Mouse (Mus musculus) hindbrain, embryonic 12.5 days (tissue): Measurements from ENCODE around the gene Timm8b. TPM values are rescaled to one million over a fixed set of nuclear protein-coding genes. Genes with fewer than 3 reads are reported as not detected.
A peak's percentile ranks its signal among the peaks of the same experiment; 100 is the strongest.

Experiments used
- ATAC-seq: fragments of 200-750 bp; cut with Nextera tagmentation; 2 replicates; pipeline ENCODE4 v1.8.0; 2017; ENCODE audit warnings: moderate TSS enrichment; ENCODE audit not compliant: low FRiP score
- H3K27ac ChIP-seq: fragments of 300-500 bp; sonication (generic); 2 replicates; pipeline ENCODE4 v1.5.1; 2016; ENCODE audit warnings: mild to moderate bottlenecking
- H3K27me3 ChIP-seq: fragments of 300-500 bp; sonication (generic); 2 replicates; pipeline ENCODE4 v1.6.1; 2016; ENCODE audit warnings: mild to moderate bottlenecking
- H3K36me3 ChIP-seq: fragments of 300-500 bp; sonication (generic); 2 replicates; pipeline ENCODE4 v1.6.1; 2016; ENCODE audit warnings: mild to moderate bottlenecking
- H3K4me1 ChIP-seq: fragments of 300-500 bp; sonication (generic); 2 replicates; pipeline ENCODE4 v1.6.1; 2016
- H3K4me2 ChIP-seq: fragments of 300-500 bp; sonication (generic); replicated peaks from 2 replicates; pipeline ENCODE4 v1.6.1; 2016; ENCODE audit warnings: mild to moderate bottlenecking
- H3K4me3 ChIP-seq: fragments of 300-500 bp; sonication (generic); 2 replicates; pipeline ENCODE4 v1.5.1; 2016; ENCODE audit warnings: mild to moderate bottlenecking
- H3K9ac ChIP-seq: fragments of 300-500 bp; sonication (generic); 2 replicates; pipeline ENCODE4 v1.6.1; 2016; ENCODE audit warnings: mild to moderate bottlenecking, moderate library complexity
- H3K9me3 ChIP-seq: fragments of 300-500 bp; sonication (generic); replicated peaks from 2 replicates; pipeline ENCODE4 v1.6.1; 2016; ENCODE audit warnings: mild to moderate bottlenecking
- WGBS: fragments of 180-500 bp; shearing (Covaris S2); methylation state at CpG from one replicate; pipeline ENCODE4 v1.1.7; 2016; 5-methylcytosine and 5-hydroxymethylcytosine counted together
- polyA plus RNA-seq: library from polyadenylated mRNA; unstranded; fragments of >200 nt; fragmentation: Nextera tagmentation; extraction: Ambion mirVana; gene quantifications from 2 replicates; pipeline ENCODE4 v1.2.1, GENCODE M21; 2016

Timm8b gene
- polyA plus RNA-seq, 1 experiment from 2014 or later, result 325 TPM

DNA sequence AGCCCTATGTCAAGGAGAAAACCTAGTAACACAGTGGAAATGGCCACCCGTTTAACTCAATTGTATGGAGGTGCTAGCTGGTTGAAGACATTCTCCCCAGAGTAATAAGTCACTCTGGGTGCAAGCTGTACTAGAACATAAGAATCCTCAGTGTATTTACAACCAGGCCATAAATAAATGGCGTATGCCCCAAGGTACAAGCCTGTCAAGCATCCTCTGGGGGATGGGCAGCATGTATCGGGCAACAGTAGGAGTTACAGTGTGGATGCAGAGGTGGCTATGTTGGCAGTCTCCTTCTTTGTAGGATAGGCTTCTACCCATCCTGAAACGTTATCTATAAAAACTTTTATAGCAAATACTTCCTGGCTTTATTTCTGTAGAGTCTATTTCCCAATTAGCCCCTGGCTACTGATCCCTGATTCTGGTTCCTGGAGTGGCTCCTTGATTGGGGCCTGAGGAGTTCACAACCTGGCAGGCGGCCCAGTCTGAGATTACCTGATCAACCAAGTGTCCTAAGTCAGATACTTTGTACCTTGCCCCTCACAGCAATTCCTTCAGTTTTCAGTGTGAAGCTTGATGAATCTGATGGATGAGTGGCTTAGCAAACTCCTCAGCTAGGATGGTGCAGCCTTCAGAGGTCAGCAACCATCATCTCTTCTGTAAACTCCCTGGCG is 18.4 kb upstream of the Timm8b start:
- ATAC-seq, result no peak

DNA sequence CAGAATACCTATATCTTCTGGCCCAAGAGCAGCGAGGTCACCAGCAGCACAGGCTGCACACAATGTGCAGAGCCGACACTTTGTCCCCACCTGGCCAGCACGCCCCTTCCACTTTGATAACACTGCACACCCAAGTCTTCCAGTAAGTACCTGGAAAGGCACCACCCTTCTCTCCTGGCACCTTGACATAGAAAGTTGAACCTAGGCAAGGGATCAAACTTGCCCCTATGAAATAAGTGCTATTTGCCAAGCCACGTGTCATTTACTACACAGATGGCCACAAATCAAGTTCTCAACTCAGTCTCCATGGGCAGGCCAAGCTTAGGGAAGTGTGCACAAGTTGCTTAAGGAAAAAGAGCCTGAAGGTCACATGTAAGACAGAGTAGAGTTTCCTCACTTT is 16.8 kb upstream of the Timm8b start:
- H3K27ac ChIP-seq, result no peak overlapping the region
- no peaks in the 10 kb centered on the region for H3K9me3 ChIP-seq
- H3K4me3 ChIP-seq, result no peak overlapping the region
- 87% methylated on average over 4 of the region's 4 CpGs for WGBS
- no peak for ATAC-seq
- H3K9ac ChIP-seq, result no peak overlapping the region
- H3K4me2 ChIP-seq, result no peak overlapping the region
- H3K4me1 ChIP-seq, result no peaks in the 10 kb centered on the region
- no peaks in the 10 kb centered on the region for H3K27me3 ChIP-seq
- no peaks in the 10 kb centered on the region for H3K36me3 ChIP-seq

More for the DNA sequence above, 18.4 kb upstream of the Timm8b start:
- WGBS, result 89% methylated on average over 6 of the region's 6 CpGs
- Histone ChIP-seq H3K4me2 (no peak overlapping the region), H3K4me1 (no peaks in the 10 kb centered on the region), H3K9me3 (no peaks in the 10 kb centered on the region), H3K9ac (no peak overlapping the region), H3K27ac (no peak overlapping the region), H3K4me3 (no peak overlapping the region), H3K27me3 (no peaks in the 10 kb centered on the region), H3K36me3 (no peaks in the 10 kb centered on the region)

DNA sequence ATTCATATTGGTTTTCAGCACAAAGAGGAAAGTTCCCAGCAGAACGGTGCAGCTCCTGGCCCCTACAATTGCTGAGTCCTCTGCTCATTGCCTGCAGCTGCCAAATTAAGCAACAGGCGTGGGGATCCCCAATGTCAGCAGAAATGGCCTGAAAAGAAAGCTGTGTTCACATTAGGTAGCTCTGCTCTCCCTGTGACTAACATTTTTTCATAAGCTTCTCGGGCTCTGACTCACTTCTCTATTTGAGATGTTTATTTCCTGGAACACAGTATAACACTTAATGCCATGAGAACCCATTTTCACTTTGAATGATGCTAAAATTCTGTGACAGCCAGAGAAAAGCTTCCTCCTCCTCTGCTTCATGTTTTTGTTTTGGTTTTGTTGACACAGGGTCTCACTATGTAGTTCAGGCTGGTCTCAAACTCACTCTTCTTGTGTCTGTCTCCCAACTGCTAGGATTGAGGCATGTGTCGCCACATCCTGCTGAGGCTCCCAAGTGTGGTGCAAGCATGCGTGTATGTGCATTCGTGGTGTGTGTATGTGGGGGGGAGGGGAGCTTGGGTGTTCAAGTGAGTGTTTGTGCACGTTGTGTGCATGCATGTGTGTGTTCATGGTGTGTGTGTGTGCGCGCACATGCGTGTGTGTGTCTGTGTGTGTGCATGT is 12.7 kb upstream of the Timm8b start:
- 79% methylated on average over 10 of the region's 10 CpGs for WGBS
- Histone ChIP-seq H3K27me3 (no peaks in the 10 kb centered on the region), H3K4me3 (no peak overlapping the region), H3K4me2 (no peak overlapping the region), H3K36me3 (peaks cover 14% of the 10 kb centered on the region), H3K27ac (no peak overlapping the region), H3K9ac (no peak overlapping the region), H3K4me1 (no peaks in the 10 kb centered on the region), H3K9me3 (no peaks in the 10 kb centered on the region)
- ATAC-seq, result no peak

DNA sequence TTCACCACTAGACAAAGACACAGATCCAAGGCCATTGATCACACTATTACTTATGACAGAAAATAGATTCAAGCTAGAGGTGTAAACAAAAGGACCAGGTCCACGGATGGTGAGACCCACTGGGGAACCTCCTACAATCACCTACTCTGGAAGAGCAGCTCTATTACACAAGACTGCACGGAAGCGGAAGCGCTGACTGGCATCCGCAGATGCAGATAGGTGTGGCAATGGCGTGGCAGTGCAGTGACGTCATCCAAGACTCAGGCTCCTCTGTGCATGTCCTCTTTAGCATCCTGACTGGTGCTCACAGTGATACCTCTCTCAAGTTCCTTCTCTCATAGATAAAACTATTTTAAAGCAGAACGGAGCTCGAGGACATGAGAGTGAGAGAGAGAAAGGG is 10.8 kb upstream of the Timm8b start:
- H3K4me1 ChIP-seq, result no peaks in the 10 kb centered on the region
- ATAC-seq, result no peak
- H3K9me3 ChIP-seq, result no peaks in the 10 kb centered on the region
- H3K9ac ChIP-seq, result no peak overlapping the region
- 94% methylated on average over 9 of the region's 9 CpGs for WGBS
- no peak overlapping the region for H3K4me2 ChIP-seq
- H3K36me3 ChIP-seq, result peaks cover 30% of the 10 kb centered on the region
- H3K27ac ChIP-seq, result no peak overlapping the region
- no peak overlapping the region for H3K4me3 ChIP-seq
- no peaks in the 10 kb centered on the region for H3K27me3 ChIP-seq

DNA sequence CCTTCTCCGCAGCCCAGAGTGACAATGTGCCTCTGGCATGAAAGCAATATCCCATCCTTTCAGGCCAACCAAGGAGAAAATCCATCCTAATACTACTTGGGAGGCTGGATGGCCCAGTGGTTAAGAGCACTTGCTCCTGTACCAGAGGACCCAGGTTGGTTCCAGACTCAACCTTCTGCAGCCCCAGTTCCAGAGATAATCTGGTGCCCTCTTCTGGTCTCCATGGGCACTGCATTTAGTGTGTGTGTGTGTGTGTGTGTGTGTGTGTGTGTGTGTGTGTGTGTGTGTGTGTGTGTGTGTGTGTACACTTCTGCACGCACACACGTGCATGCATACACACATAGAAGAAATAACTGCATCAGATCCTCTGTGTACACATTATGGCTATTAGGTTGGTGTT is 10.2 kb upstream of the Timm8b start:
- 75% methylated on average over 3 of the region's 3 CpGs for WGBS
- H3K9ac ChIP-seq, result no peak overlapping the region

DNA sequence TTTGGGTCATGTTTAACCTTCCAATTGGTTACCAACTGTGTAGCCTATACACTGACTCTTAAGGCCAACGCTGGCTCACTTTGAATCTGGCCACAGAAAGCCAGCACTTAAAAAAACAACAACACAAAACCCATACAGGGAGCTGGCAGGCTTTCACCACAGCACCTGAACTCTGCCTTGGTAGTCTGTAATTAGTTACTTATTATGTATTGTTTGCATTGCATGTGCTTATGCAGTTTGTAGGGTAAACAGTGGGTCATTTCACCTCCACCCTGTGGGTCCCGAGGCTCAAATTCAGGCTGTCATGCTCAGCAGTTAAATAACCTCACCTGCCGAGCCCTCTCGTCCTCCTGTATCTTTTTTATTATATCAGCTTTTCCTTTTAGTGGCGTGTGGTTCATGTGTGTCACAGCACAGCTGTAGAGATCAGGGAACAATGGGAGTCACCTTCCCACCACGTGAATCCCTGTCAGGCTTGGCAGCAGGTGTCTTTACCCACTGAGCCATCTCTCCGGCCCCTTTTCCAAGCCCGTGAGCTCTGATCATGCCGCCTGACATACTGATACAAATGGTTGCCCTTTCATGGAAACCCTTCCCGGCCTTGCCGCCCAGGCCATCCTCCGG is 8.8 kb upstream of the Timm8b start:
- H3K9me3 ChIP-seq, result no peaks in the 10 kb centered on the region
- no peaks in the 10 kb centered on the region for H3K4me1 ChIP-seq
- H3K9ac ChIP-seq, result no peak overlapping the region
- no peak for ATAC-seq
- no peak overlapping the region for H3K27ac ChIP-seq
- H3K4me2 ChIP-seq, result no peak overlapping the region
- H3K36me3 ChIP-seq, result peaks cover 49% of the 10 kb centered on the region
- no peaks in the 10 kb centered on the region for H3K27me3 ChIP-seq
- WGBS, result 79% methylated on average over 12 of the region's 12 CpGs
- no peak overlapping the region for H3K4me3 ChIP-seq

More for the DNA sequence above, 10.2 kb upstream of the Timm8b start:
- H3K36me3 ChIP-seq, result peaks cover 36% of the 10 kb centered on the region
- no peaks in the 10 kb centered on the region for H3K27me3 ChIP-seq
- no peak overlapping the region for H3K4me3 ChIP-seq
- no peak overlapping the region for H3K27ac ChIP-seq
- H3K4me2 ChIP-seq, result no peak overlapping the region
- H3K9me3 ChIP-seq, result no peaks in the 10 kb centered on the region
- no peaks in the 10 kb centered on the region for H3K4me1 ChIP-seq
- ATAC-seq, result no peak

DNA sequence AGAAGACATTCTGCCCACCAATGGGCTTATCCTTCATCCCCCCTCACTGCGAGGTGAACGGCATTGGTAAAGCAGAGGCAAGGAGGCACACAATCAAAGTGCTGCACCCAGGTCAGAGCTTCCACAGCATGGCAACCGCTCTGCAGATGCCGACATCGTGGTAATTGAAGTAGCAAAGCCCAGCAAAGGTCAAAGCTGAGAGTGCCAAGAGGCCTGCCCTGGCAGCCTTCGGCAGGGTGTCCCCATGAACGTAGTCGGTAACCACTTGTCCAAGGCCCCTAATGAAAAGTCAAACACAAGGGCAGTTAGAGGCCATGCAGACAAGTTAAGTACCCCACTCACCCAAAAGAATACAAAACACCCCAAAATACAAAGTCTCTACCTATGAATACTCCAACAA is 6.7 kb upstream of the Timm8b start:
- H3K27ac ChIP-seq, result no peak overlapping the region
- no peaks in the 10 kb centered on the region for H3K9me3 ChIP-seq
- H3K27me3 ChIP-seq, result no peaks in the 10 kb centered on the region
- H3K36me3 ChIP-seq, result peaks cover 56% of the 10 kb centered on the region
- no peak for ATAC-seq
- WGBS, result 95% methylated on average over 8 of the region's 8 CpGs
- no peak overlapping the region for H3K4me3 ChIP-seq
- H3K9ac ChIP-seq, result no peak overlapping the region
- H3K4me1 ChIP-seq, result peaks cover 5% of the 10 kb centered on the region
- H3K4me2 ChIP-seq, result no peak overlapping the region

DNA sequence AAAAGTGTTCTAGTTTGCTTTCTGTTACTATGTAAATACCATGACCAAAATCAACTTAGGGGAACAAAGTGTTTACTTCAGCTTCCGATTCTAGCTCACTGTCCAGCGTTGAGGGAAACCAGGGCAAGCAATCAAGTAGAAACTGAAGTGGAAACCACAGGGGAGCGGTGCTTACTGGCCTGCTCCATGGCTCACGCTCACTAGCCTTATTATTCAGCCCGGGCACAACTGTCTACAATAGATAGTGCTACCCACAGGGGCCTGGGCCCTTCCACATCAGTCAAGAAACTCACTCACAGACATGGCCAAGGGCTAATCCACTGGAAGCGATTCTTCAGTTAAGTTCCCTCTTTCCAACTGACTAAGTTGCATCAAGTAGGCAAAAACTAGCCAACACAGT is 2.2 kb upstream of the Timm8b start:
- H3K9ac ChIP-seq, result no peak overlapping the region
- no peaks in the 10 kb centered on the region for H3K27me3 ChIP-seq
- H3K4me2 ChIP-seq, result no peak overlapping the region
- H3K27ac ChIP-seq, result no peak overlapping the region
- peaks cover 25% of the 10 kb centered on the region for H3K4me1 ChIP-seq
- peaks cover 43% of the 10 kb centered on the region for H3K36me3 ChIP-seq
- no peaks in the 10 kb centered on the region for H3K9me3 ChIP-seq
- WGBS, result 92% methylated on average over 6 of the region's 6 CpGs
- ATAC-seq, result no peak
- no peak overlapping the region for H3K4me3 ChIP-seq

DNA sequence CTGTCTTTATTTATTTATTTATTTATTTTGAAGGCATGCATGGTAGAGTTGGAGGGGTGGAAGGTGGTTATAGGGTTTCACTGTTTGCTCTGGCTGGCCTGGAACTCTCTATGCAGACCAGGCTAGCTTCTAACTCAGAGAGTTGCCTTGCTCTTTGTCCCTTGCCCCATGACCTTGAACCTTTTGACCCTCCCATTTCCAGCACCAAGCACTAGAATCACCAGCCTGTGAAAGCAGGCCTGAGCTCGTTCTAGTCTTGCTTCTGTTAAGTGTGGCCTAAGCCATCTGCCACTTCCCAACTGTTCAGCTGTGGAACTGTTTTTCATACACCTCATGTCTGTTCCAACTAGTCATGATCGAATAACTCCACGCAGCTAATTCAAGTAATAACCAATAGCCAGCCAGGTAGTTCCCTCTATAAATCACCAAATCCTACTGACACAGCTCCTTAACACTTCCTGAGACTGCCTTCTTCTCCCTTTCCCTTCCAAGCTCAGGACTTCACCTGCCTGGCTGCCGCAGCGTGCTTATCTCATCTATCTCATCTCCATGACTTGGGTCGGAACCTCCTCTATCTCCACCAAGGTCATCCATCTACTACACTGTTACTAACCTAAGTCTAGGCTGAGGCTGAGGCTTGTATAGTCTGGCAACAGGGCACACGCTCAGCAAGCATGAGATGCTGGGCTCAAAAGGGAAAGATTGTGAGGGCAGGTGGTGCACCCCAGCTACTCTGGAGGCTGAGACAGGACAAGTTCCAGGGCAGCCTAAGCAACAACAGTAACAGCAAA is 1.5 kb upstream of the Timm8b start:
- no peaks in the 10 kb centered on the region for H3K27me3 ChIP-seq
- H3K4me3 ChIP-seq, result peak overlapping the region; percentile 85
- H3K27ac ChIP-seq, result no peak overlapping the region
- H3K4me1 ChIP-seq, result peaks cover 25% of the 10 kb centered on the region
- 0 out of 2 replicates have a peak overlapping the region, but pooled peaks have one; percentile 13 for H3K9ac ChIP-seq
- no peak for ATAC-seq
- H3K9me3 ChIP-seq, result no peaks in the 10 kb centered on the region
- 91% methylated on average over 7 of the region's 7 CpGs for WGBS
- H3K36me3 ChIP-seq, result peaks cover 40% of the 10 kb centered on the region
- peak overlapping the region; percentile 91 for H3K4me2 ChIP-seq

DNA sequence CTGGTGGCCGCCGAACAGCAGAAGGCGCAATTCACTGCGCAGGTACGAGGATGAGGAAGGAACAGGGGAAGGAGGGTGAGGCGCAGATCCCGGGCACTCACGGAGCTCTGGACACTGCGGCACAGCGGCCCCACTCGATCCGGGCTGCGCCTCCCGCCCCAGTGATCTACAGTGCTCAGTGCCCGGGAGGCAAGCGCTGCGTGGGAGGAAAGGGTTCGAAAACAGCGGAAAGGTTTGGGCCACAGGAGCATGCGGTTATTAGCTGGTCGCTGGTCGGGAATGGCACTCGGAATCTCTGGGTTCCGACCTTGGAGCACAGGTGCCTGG is 251 bp downstream of the Timm8b start:
- H3K4me1 ChIP-seq, result peaks cover 25% of the 10 kb centered on the region
- ATAC-seq, result peak; percentile 93
- H3K9me3 ChIP-seq, result no peaks in the 10 kb centered on the region
- peak overlapping the region; percentile 90 for H3K9ac ChIP-seq
- no peaks in the 10 kb centered on the region for H3K27me3 ChIP-seq
- peak overlapping the region; percentile 89 for H3K27ac ChIP-seq
- peaks cover 34% of the 10 kb centered on the region for H3K36me3 ChIP-seq
- H3K4me3 ChIP-seq, result peak overlapping the region; percentile 85
- under 1% methylated on average over 24 of the region's 24 CpGs for WGBS
- peak overlapping the region; percentile 91 for H3K4me2 ChIP-seq

DNA sequence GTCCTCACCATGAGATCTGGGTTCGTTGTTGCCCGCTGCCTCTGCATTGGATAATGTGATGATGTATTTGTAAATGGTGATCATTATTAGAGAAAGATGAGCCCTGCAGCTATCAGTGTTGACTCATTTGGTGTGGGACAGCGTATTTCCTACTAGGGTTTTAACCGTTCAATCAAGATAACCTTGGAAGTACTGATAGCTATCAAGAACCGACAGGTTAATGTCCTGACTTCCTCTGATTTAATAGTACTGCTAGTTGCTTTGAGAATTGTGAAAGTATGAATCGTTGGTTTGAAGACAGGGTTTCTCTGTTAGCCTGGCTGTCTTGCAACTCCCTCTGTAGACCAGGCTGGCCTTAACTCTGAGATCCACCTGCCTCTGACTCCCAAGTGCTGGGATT is 628 bp downstream of the Timm8b start:
- Histone ChIP-seq H3K4me1 (peaks cover 25% of the 10 kb centered on the region), H3K9me3 (no peaks in the 10 kb centered on the region), H3K4me2 (peak overlapping the region; percentile 91), H3K36me3 (peaks cover 32% of the 10 kb centered on the region), H3K27me3 (no peaks in the 10 kb centered on the region), H3K4me3 (peak overlapping the region; percentile 85), H3K27ac (peak overlapping the region; percentile 89), H3K9ac (peak overlapping the region; percentile 90)
- 5% methylated on average over 6 of the region's 6 CpGs for WGBS
- no peak for ATAC-seq

DNA sequence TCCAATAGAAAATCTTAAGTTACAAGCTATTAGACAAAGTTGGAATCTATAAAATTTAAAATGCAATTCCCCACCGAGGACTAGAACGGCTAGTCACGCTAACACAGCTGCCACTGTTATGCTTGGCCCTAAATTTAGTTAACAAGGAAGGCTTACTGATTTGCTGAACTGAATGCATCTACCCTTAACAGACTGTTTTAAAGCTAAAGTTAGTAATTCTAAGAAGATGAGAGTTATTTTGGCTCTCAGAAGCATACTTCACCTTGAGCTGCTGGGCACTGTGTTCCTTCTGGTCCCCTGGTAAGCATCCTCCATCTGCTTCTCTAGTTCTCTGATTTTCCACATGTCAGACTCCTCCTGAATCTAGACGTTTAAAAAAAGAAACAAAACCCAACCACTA is 8.4 kb downstream of the Timm8b start:
- no peak overlapping the region for H3K4me3 ChIP-seq
- no peaks in the 10 kb centered on the region for H3K27me3 ChIP-seq
- 89% methylated on average over 4 of the region's 4 CpGs for WGBS
- no peak for ATAC-seq
- H3K4me1 ChIP-seq, result peaks cover 9% of the 10 kb centered on the region
- no peak overlapping the region for H3K4me2 ChIP-seq
- H3K27ac ChIP-seq, result no peak overlapping the region
- peaks cover 62% of the 10 kb centered on the region for H3K36me3 ChIP-seq
- H3K9ac ChIP-seq, result no peak overlapping the region
- H3K9me3 ChIP-seq, result no peaks in the 10 kb centered on the region
